Mouse (Mus musculus) MEL (cell line): Measurements from ENCODE around the gene Gpr142. TPM values are rescaled to one million over a fixed set of nuclear protein-coding genes. Genes with fewer than 3 reads are reported as not detected.

Source experiments
- DNase-seq: peaks from one replicate; pipeline ENCODE4 v3.0.0; 2011; ENCODE audit warnings: low read depth, low spot score
- H3K27ac ChIP-seq: 2 replicates; pipeline ENCODE4 v1.5.1; 2012; ENCODE audit warnings: low read depth, mild to moderate bottlenecking, control low read depth, low read length, moderate library complexity; ENCODE audit not compliant: control insufficient read depth
- H3K27me3 ChIP-seq, 2 experiments: fragments of 150-350 bp in 1 of 2; sonication (generic) in 1 of 2; 2 replicates each; pipeline ENCODE4 v1.6.1; 2012; ENCODE audit warnings: low read length in 2 of 2, mild to moderate bottlenecking in 2 of 2, improper control_type of control experiment in 1 of 2, moderate library complexity in 1 of 2; ENCODE audit not compliant: insufficient read depth in 2 of 2, control insufficient read depth in 1 of 2
- H3K36me3 ChIP-seq, 2 experiments: 2 replicates each; pipeline ENCODE4 v1.6.1; 2012 to 2014; ENCODE audit warnings: low read length in 2 of 2, improper control_type of control experiment in 1 of 2, inconsistent platforms in 1 of 2, mild to moderate bottlenecking in 1 of 2; ENCODE audit not compliant: insufficient read depth in 2 of 2, control insufficient read depth in 1 of 2
- H3K4me1 ChIP-seq, 2 experiments: fragments of 150-350 bp in 1 of 2; sonication (generic) in 1 of 2; 2 replicates each; pipeline ENCODE4 v1.6.1; 2012; ENCODE audit warnings: low read length in 2 of 2, improper control_type of control experiment in 1 of 2, mild to moderate bottlenecking in 1 of 2; ENCODE audit not compliant: insufficient read depth in 2 of 2, control insufficient read depth in 1 of 2
- H3K4me3 ChIP-seq, 2 experiments: fragments of 150-350 bp in 1 of 2; sonication (generic) in 1 of 2; 2 replicates each; pipeline ENCODE4 v1.5.1; 2012; ENCODE audit warnings: low read depth in 2 of 2, low read length in 2 of 2, mild to moderate bottlenecking in 2 of 2, moderate library complexity in 2 of 2, control low read depth in 1 of 2, improper control_type of control experiment in 1 of 2; ENCODE audit not compliant: control insufficient read depth in 1 of 2, insufficient read depth in 1 of 2
- H3K79me2 ChIP-seq: 2 replicates; pipeline ENCODE4 v1.6.1; 2012; ENCODE audit warnings: mild to moderate bottlenecking, low read length, moderate library complexity; ENCODE audit not compliant: control insufficient read depth, poor library complexity, insufficient read depth
- H3K9ac ChIP-seq: 2 replicates; pipeline ENCODE4 v1.6.1; 2012; ENCODE audit warnings: low read depth, mild to moderate bottlenecking, control low read depth, low read length, moderate library complexity; ENCODE audit not compliant: control insufficient read depth, poor library complexity, severe bottlenecking
- H3K9me3 ChIP-seq: fragments of 150-350 bp; sonication (generic); replicated peaks from 2 replicates; pipeline ENCODE4 v1.6.1; 2012; ENCODE audit warnings: mild to moderate bottlenecking, low read length, improper control_type of control experiment, moderate library complexity; ENCODE audit not compliant: insufficient read depth
- BHLHE40 ChIP-seq: IDR thresholded peaks from 2 replicates; pipeline ENCODE4 v1.6.1; 2012; ENCODE audit warnings: low read depth, mild to moderate bottlenecking, inconsistent platforms, low read length, improper control_type of control experiment, borderline replicate concordance
- EP300 ChIP-seq, 2 experiments: IDR thresholded peaks; 2 replicates each; pipeline ENCODE4 v1.6.1; 2011; ENCODE audit warnings: improper control_type of control experiment in 2 of 2, low read length in 2 of 2, low read depth in 1 of 2, mild to moderate bottlenecking in 1 of 2
- ETS1 ChIP-seq: IDR thresholded peaks from 2 replicates; pipeline ENCODE4 v1.6.1; 2012; ENCODE audit warnings: low read depth, mild to moderate bottlenecking, inconsistent platforms, low read length, improper control_type of control experiment, moderate library complexity
- HCFC1 ChIP-seq: IDR thresholded peaks from 2 replicates; pipeline ENCODE4 v1.6.1; 2012; ENCODE audit warnings: low read depth, mild to moderate bottlenecking, inconsistent platforms, low read length, improper control_type of control experiment, moderate library complexity
- JUND ChIP-seq: IDR thresholded peaks from 2 replicates; pipeline ENCODE4 v1.6.1; 2011; ENCODE audit warnings: low read depth, mild to moderate bottlenecking, improper control_type of control experiment, low read length
- KAT2A ChIP-seq: conservative IDR thresholded peaks from 2 replicates; pipeline ENCODE4 v1.6.1; 2012; ENCODE audit warnings: low read depth, low read length, improper control_type of control experiment, inconsistent platforms
- MAX ChIP-seq: IDR thresholded peaks from 2 replicates; pipeline ENCODE4 v1.6.1; 2011; ENCODE audit warnings: low read length, improper control_type of control experiment
- MAZ ChIP-seq: IDR thresholded peaks from 2 replicates; pipeline ENCODE4 v1.6.1; 2012; ENCODE audit warnings: low read depth, mild to moderate bottlenecking, inconsistent platforms, low read length, improper control_type of control experiment
- MYB ChIP-seq: IDR thresholded peaks from 2 replicates; pipeline ENCODE4 v1.6.1; 2011; ENCODE audit warnings: mild to moderate bottlenecking, low read depth, low read length, improper control_type of control experiment
- POLR2AphosphoS2 ChIP-seq: IDR thresholded peaks from 2 replicates; pipeline ENCODE4 v1.6.1; 2011; ENCODE audit warnings: low read length, improper control_type of control experiment
- POLR2AphosphoS5 ChIP-seq: IDR thresholded peaks from 2 replicates; pipeline ENCODE4 v1.6.1; 2012; ENCODE audit warnings: low read depth, borderline replicate concordance, mild to moderate bottlenecking, inconsistent platforms, low read length, moderate library complexity, mixed read lengths
- RAD21 ChIP-seq: IDR thresholded peaks from 2 replicates; pipeline ENCODE4 v1.6.1; 2011; ENCODE audit warnings: mild to moderate bottlenecking, low read depth, low read length, improper control_type of control experiment
- RCOR1 ChIP-seq: IDR thresholded peaks from 2 replicates; pipeline ENCODE4 v1.6.1; 2012; ENCODE audit warnings: low read depth, mild to moderate bottlenecking, inconsistent platforms, low read length, improper control_type of control experiment
- SMC3 ChIP-seq: IDR thresholded peaks from 2 replicates; pipeline ENCODE4 v1.6.1; 2011; ENCODE audit warnings: low read depth, low read length, improper control_type of control experiment
- TAL1 ChIP-seq: IDR thresholded peaks from 2 replicates; pipeline ENCODE4 v1.6.1; 2012; ENCODE audit warnings: mild to moderate bottlenecking, inconsistent platforms, low read length, moderate library complexity, mixed read lengths
- TBP ChIP-seq: IDR thresholded peaks from 2 replicates; pipeline ENCODE4 v1.8.0; 2011; ENCODE audit warnings: low read depth, low read length, improper control_type of control experiment
- TCF12 ChIP-seq: IDR thresholded peaks from 2 replicates; pipeline ENCODE4 v1.6.1; 2014; ENCODE audit warnings: low read depth, mild to moderate bottlenecking, inconsistent platforms, low read length, improper control_type of control experiment, moderate library complexity
- USF1 ChIP-seq: IDR thresholded peaks from 2 replicates; pipeline ENCODE4 v1.6.1; 2014; ENCODE audit warnings: low read depth, mild to moderate bottlenecking, inconsistent platforms, low read length, improper control_type of control experiment, moderate library complexity
- ZKSCAN1 ChIP-seq: IDR thresholded peaks from 2 replicates; pipeline ENCODE4 v1.6.1; 2012; ENCODE audit warnings: low read depth, mild to moderate bottlenecking, inconsistent platforms, low read length, improper control_type of control experiment, moderate library complexity
- ZNF384 ChIP-seq: IDR thresholded peaks from 2 replicates; pipeline ENCODE4 v1.6.1; 2012; ENCODE audit warnings: low read depth, mild to moderate bottlenecking, inconsistent platforms, low read length, improper control_type of control experiment
- polyA plus RNA-seq, 2 experiments: library from polyadenylated mRNA; stranded (reverse) in 1 of 2; unstranded in 1 of 2; fragments of >175 nt in 1 of 2; fragments of >200 nt in 1 of 2; gene quantifications; 2 replicates each; pipeline versions ENCODE4 v1.2.1 to v1.2.4; 2012; ENCODE audit warnings: low replicate concordance in 2 of 2, low read depth in 1 of 2; ENCODE audit not compliant: insufficient read length in 2 of 2, insufficient read depth in 1 of 2, missing spikeins in 1 of 2
- total RNA-seq: library from RNA; depleted of rRNA; stranded (reverse); fragments of 300-350 nt; gene quantifications from 2 replicates; pipeline ENCODE4 v1.2.3, GENCODE M21; 2012

The Gpr142 gene
- total and polyA plus RNA-seq, 3 experiments = not detected

DNA sequence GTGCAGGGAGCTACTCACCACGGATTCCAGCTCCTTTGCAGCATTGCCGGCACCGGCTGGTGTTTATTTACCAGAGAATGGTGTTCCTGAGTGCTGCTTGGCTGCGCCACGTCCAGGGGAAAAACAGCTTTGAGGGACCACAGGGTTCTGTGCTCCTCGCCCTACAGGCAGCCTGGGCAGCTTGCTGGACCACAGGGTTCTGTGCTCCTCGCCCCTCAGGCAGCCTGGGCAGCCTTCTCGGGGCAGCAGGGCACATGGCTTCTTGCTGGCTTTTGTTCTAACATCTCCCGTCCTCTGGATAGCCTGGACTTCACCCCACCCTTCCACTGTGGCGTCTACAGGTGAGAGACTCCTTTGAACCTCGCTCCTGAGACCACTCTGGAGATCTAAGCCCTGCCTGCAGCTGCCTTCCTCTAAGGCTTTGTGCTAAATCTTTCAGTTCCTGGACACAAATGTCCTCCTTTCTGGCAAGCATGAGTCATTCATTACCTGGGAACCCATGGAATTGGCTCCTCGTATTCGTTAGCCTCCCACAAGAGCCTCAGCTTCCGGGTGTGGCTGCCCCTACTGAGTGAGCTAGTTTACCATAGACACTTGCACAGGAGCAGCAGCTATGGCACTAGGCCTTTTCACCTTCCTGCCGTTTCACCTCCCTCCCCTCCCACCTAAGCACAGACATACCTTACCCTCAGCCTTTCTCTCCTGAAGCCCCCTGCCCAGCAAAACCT is 4.0 kb downstream of the Gpr142 start:
- Histone ChIP-seq H3K9ac (no peak overlapping the region), H3K27me3 (no peaks in the 10 kb centered on the region), H3K79me2 (no peaks in the 10 kb centered on the region), H3K9me3 (no peaks in the 10 kb centered on the region; the same call in 1 of the 2 replicates), H3K36me3 (no peaks in the 10 kb centered on the region), H3K4me1 (no peaks in the 10 kb centered on the region), H3K4me3 (no peak overlapping the region), H3K27ac (no peak overlapping the region)
- no peak for DNase-seq
- TF ChIP-seq TAL1 (no peak), SMC3 (no peak), BHLHE40 (no peak), USF1 (no peak), MAZ (no peak), HCFC1 (no peak), ZKSCAN1 (no peak), TCF12 (no peak), POLR2AphosphoS5 (no peak), EP300 (IDR thresholded peaks at IDR 0.05; ENCODE audit: low read depth in 1 of 2, low read length in 2 of 2) (no peak), ZNF384 (no peak), RCOR1 (no peak), TBP (no peak)

DNA sequence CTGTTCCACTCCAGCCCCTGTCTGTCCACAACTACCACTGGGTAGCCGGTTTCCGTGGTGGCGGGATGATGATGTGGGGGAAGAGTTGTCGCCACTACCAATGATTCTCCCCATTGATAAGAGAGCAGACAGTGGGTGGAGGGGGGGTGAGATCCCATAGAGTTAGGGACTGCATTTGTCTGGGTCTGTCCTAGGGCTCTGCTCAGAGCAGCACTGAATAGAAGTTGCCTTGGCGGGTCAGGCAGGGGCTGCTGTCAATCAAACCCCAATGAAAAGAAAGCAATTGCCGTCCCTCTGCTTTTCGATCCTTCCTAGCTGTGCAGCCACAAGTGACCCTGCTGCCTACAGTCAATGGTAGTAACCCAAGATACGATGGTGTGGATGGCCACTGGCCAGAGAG is 5.3 kb downstream of the Gpr142 start:
- no peaks in the 10 kb centered on the region; the same call in 1 of the 2 replicates for H3K9me3 ChIP-seq
- TF ChIP-seq POLR2AphosphoS2 (no peak), RAD21 (no peak), USF1 (no peak), MYB (no peak), HCFC1 (no peak), MAX (no peak), SMC3 (no peak), RCOR1 (no peak), KAT2A (no peak), BHLHE40 (no peak), ETS1 (no peak), ZKSCAN1 (no peak), JUND (no peak)
- TF ChIP-seq, all 39 proteins: peak for 0
- no peak for DNase-seq
- Histone ChIP-seq H3K79me2 (no peaks in the 10 kb centered on the region), H3K27me3 (no peaks in the 10 kb centered on the region), H3K4me1 (no peaks in the 10 kb centered on the region), H3K36me3 (no peaks in the 10 kb centered on the region), H3K9ac (no peak overlapping the region), H3K27ac (no peak overlapping the region), H3K4me3 (no peak overlapping the region)
